Mouse (Mus musculus): ENCODE results near the gene Zmat5.

DNA sequence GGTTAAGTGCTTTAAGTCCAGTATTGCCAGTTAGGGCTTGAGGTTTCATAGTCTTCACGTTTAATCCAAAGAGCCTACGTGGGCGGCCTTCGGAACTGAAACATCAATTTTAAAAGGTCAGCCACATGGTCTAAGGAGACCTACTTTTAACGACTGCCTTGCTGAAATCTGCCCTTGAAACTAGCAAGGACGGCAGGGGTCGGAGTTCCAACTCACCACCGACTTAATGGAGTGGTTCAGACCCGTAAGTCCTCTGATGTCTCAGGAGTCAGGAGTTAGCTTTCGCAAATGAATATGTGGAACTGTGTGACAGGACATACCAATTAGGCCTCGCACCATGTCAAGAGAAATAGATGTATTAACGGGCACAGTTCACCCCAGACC is 798 bp upstream of the Zmat5 start:
- no peak for TF ChIP-seq CHD2 (IDR thresholded peaks at IDR 0.05; ENCODE audit: low read depth, low read length)
- TF ChIP-seq ZC3H11A (IDR thresholded peaks at IDR 0.05; ENCODE audit: borderline replicate concordance, low read depth, low read length), result no peak
- TF ChIP-seq MAFK (IDR thresholded peaks at IDR 0.05; ENCODE audit: insufficient read depth, low read depth, low read length), result no peak
